Mouse (Mus musculus) heart, embryonic 13.5 days (tissue): ENCODE data around the gene Irf2bpl. TPM values are rescaled to one million over a fixed set of nuclear protein-coding genes. Genes with fewer than 3 reads are reported as not detected.

Experiments used
- ATAC-seq: fragments of 200-750 bp; cut with Nextera tagmentation; 2 replicates; pipeline ENCODE4 v1.8.0; 2017; ENCODE audit warnings: moderate TSS enrichment; ENCODE audit not compliant: insufficient number of reproducible peaks, low FRiP score, low TSS enrichment; ENCODE audit errors: extremely low read depth
- H3K27ac ChIP-seq: fragments of 300-500 bp; sonication (generic); replicated peaks from 2 replicates; pipeline ENCODE4 v1.5.1; 2015; ENCODE audit warnings: moderate library complexity, mild to moderate bottlenecking, inconsistent platforms
- H3K27me3 ChIP-seq: fragments of 300-500 bp; sonication (generic); replicated peaks from 2 replicates; pipeline ENCODE4 v1.6.1; 2015; ENCODE audit warnings: mild to moderate bottlenecking, inconsistent platforms
- H3K36me3 ChIP-seq: fragments of 300-500 bp; sonication (generic); 2 replicates; pipeline ENCODE4 v1.6.1; 2015; ENCODE audit warnings: mild to moderate bottlenecking, inconsistent platforms
- H3K4me1 ChIP-seq: fragments of 300-500 bp; sonication (generic); 2 replicates; pipeline ENCODE4 v1.6.1; 2015; ENCODE audit warnings: inconsistent platforms
- H3K4me2 ChIP-seq: fragments of 300-500 bp; sonication (generic); 2 replicates; pipeline ENCODE4 v1.6.1; 2015; ENCODE audit warnings: inconsistent platforms, mild to moderate bottlenecking, moderate library complexity
- H3K4me3 ChIP-seq: fragments of 300-500 bp; sonication (generic); 2 replicates; pipeline ENCODE4 v1.5.1; 2015; ENCODE audit warnings: moderate library complexity, mild to moderate bottlenecking, inconsistent platforms
- H3K9ac ChIP-seq: fragments of 300-500 bp; sonication (generic); 2 replicates; pipeline ENCODE4 v1.6.1; 2015; ENCODE audit warnings: inconsistent platforms, mild to moderate bottlenecking, moderate library complexity
- H3K9me3 ChIP-seq: fragments of 300-500 bp; sonication (generic); 2 replicates; pipeline ENCODE4 v1.6.1; 2016; ENCODE audit warnings: inconsistent platforms
- WGBS: fragments of 180-500 bp; shearing (Covaris S2); methylation state at CpG from one replicate; pipeline ENCODE4 v1.1.7; 2015; ENCODE audit warnings: mixed read lengths; 5-methylcytosine and 5-hydroxymethylcytosine counted together
- polyA plus RNA-seq: library from polyadenylated mRNA; unstranded; fragments of >200 nt; fragmentation: Nextera tagmentation; extraction: Ambion mirVana; gene quantifications from 2 replicates; pipeline ENCODE4 v1.2.1, GENCODE M21; 2015

Irf2bpl gene
- polyA plus RNA-seq: 32.7 and 34.1 TPM in 2 replicates

DNA sequence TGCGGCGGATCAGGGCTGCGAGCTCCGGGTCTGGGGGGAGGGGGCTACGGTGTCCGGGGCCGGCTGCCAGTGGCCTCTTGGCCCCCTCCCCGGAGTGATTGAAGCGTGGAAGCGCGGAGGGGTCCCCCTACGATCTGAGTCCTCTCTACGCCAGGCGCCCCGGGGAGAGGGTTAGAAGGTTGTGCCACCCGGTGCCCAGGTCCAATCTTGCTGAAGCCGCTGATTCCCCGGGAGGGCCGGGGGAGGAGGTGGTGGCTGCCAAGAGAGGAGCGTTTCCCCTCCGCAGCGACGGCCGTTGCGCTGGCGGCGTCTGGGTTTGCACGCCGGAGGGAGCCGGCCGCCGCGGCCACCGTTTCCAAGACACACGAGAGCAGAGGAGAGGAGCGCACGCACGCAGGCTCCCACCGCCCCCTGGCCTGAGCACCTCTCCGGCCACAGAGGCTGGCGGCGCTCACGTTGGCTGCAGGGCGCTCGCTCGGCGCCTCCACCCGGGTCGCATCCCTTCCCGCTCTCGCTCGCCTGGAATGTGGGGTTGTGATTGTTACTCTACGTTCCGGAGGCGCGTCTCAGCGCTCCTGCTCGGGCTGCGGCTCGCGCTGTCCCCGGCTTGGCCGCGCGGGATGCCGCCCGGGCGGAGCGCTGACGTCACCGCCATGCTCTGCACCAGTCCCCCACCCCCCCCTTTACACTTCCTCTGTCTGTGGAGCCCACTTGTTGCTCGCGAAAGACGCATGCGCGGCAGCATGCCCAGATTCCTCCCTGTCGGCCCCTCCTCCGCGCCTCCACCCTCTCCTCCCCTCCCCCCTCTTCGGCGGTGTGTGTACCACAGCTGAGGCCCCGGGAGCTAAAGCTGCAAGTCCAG is at the start of gene Irf2bpl:
TSS of gene Irf2bpl (minus strand) at position 602 of the 862 bp plus-strand sequence.
- Histone ChIP-seq H3K4me2 (peak within 1 kb of the TSS; percentile 95), H3K9me3 (no peaks in the 10 kb centered on the region), H3K27ac (peak within 1 kb of the TSS; percentile 100), H3K36me3 (peaks cover 19% of the 10 kb centered on the region), H3K27me3 (no peaks in the 10 kb centered on the region), H3K9ac (peak within 1 kb of the TSS; percentile 100), H3K4me1 (peaks cover 63% of the 10 kb centered on the region), H3K4me3 (peak within 1 kb of the TSS; percentile 90)
- peak; percentile 72 for ATAC-seq
- WGBS: under 1% methylated on average over 77 of the region's 82 CpGs

GRCm38 (mm10) chr12:86932575-86932952 is 48.0 kb upstream of the Irf2bpl start:
- H3K27ac ChIP-seq: no peak overlapping the region
- WGBS: 49% methylated on average over 6 of the region's 6 CpGs

DNA sequence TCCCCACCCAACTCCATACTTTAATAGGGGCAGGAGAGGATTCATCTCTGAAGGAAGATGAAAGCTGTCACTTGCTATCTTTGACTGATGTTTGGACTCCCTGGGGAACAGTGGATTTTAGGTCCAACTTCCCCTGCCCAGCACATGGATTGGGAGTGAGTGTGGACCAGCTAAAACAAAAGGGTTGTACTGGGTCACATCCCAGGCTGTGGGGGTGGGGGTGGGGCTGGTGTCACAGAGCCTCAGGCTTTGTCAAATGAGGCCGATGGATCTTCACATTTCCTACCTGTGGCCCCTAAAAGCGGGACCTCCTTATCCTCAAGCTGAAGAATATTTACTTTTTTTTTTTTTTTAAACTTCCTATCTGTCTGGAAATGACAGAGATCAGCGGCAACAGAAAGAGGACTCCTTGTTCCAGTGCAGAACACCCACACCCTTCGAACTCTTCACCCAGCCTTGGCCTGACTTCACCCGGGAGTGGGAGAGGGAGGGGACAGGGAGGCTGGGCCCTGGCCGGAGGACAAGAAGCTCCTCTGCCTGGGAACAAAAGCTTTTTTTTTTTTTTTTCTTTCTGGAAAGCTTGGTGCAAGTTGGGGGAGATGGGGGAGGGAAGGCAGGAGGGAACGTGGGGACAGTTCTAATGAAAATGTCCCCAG is 47.4 kb upstream of the Irf2bpl start:
- H3K4me3 ChIP-seq: no peak overlapping the region
- no peak overlapping the region for H3K4me2 ChIP-seq
- no peaks in the 10 kb centered on the region for H3K36me3 ChIP-seq
- WGBS: 15% methylated on average over 7 of the region's 7 CpGs
- no peak overlapping the region for H3K9ac ChIP-seq
- H3K9me3 ChIP-seq: peaks cover 11% of the 10 kb centered on the region; the same call in 1 of the 2 replicates
- H3K27me3 ChIP-seq: no peaks in the 10 kb centered on the region
- ATAC-seq: no peak; the same call in 1 of the 2 replicates
- H3K4me1 ChIP-seq: peaks cover 15% of the 10 kb centered on the region
- no peak overlapping the region for H3K27ac ChIP-seq

More at GRCm38 (mm10) chr12:86932575-86932952, 48.0 kb upstream of the Irf2bpl start:
- Histone ChIP-seq H3K9ac (no peak overlapping the region), H3K9me3 (peaks cover 11% of the 10 kb centered on the region; the same call in 1 of the 2 replicates), H3K27me3 (no peaks in the 10 kb centered on the region), H3K4me2 (no peak overlapping the region), H3K36me3 (no peaks in the 10 kb centered on the region), H3K4me3 (no peak overlapping the region), H3K4me1 (peaks cover 16% of the 10 kb centered on the region)
- no peak for ATAC-seq

GRCm38 (mm10) chr12:86930934-86931729 is 46.5 kb upstream of the Irf2bpl start:
- no peak overlapping the region for H3K9ac ChIP-seq
- H3K4me3 ChIP-seq: no peak overlapping the region
- no peaks in the 10 kb centered on the region for H3K36me3 ChIP-seq
- H3K9me3 ChIP-seq: peaks cover 11% of the 10 kb centered on the region; the same call in 1 of the 2 replicates
- no peak overlapping the region for H3K4me2 ChIP-seq
- no peak overlapping the region for H3K27ac ChIP-seq
- H3K27me3 ChIP-seq: no peaks in the 10 kb centered on the region
- peaks cover 12% of the 10 kb centered on the region for H3K4me1 ChIP-seq
- WGBS: 76% methylated on average over 6 of the region's 6 CpGs
- ATAC-seq: no peak

DNA sequence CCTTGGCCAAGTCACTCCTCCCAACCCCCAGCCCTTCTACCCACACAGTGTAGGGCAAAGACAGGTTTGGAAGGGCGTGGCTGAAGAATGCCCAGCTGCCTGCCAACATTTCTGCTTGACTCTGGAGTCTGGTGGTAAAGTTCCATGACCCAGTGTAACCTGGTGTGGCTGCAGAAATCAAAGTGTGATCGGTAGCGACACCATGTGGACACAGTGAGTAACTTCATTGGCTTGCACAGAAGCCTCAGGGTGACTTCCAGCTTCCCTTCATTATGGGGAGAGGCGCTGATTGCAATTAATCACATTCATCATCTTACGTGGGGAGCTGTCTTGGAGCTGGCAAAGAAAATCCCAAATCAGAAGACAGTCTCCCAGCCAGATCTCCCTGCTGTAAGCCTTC is 39.2 kb upstream of the Irf2bpl start:
- peak; percentile 67; the same call in 1 of the 2 replicates for ATAC-seq
- Histone ChIP-seq H3K9ac (no peak overlapping the region), H3K4me2 (no peak overlapping the region), H3K9me3 (peaks cover 8% of the 10 kb centered on the region; the same call in 1 of the 2 replicates), H3K27ac (no peak overlapping the region), H3K4me1 (peaks cover 10% of the 10 kb centered on the region), H3K4me3 (no peak overlapping the region), H3K27me3 (no peaks in the 10 kb centered on the region), H3K36me3 (no peaks in the 10 kb centered on the region)
- 9% methylated on average over 5 of the region's 5 CpGs for WGBS

DNA sequence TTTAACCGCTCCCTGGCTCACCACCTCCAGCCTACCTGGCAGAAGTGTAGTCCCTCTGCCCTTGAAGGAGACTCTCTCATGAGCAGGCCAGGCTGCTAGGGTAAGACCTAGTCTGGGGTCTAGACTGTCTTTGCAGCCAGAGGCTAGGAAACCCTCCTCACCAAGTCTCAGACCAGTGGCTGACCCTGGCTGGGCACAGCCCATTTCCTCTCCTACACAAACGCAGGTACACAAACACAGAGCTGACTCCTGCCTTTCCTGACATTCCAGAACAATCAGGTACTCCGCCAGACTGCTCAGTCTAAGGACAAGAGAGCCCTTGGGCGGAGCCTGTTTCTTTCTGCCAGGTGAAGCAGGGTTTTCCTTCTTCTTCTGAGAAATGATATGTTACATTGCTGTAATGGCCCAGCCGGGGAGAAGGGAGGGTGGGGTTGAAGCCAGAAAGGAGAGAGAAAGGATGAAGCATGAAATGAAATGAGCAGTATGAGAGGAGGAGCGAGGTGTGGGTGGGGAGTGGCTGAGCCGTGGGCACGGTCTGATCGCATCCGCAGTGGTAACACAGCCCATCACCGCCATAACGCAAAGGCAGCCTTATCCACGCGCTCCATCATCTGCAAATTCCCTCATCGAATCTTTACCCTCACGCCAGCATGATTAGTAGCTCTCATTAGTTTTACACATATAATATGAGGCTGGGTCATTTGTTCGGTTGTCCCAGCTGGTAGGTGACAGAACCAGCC is 34.6 kb upstream of the Irf2bpl start:
- Histone ChIP-seq H3K9me3 (no peaks in the 10 kb centered on the region), H3K36me3 (no peaks in the 10 kb centered on the region), H3K27me3 (no peaks in the 10 kb centered on the region), H3K4me3 (no peak overlapping the region), H3K27ac (0 out of 2 replicates have a peak overlapping the region, but pooled peaks have one; percentile 0), H3K4me2 (no peak overlapping the region), H3K9ac (peak overlapping the region; percentile 47; the same call in 1 of the 2 replicates), H3K4me1 (peaks cover 35% of the 10 kb centered on the region)
- whole genome bisulfite sequencing: 73% methylated on average over 17 of the region's 17 CpGs
- ATAC-seq: no peak

DNA sequence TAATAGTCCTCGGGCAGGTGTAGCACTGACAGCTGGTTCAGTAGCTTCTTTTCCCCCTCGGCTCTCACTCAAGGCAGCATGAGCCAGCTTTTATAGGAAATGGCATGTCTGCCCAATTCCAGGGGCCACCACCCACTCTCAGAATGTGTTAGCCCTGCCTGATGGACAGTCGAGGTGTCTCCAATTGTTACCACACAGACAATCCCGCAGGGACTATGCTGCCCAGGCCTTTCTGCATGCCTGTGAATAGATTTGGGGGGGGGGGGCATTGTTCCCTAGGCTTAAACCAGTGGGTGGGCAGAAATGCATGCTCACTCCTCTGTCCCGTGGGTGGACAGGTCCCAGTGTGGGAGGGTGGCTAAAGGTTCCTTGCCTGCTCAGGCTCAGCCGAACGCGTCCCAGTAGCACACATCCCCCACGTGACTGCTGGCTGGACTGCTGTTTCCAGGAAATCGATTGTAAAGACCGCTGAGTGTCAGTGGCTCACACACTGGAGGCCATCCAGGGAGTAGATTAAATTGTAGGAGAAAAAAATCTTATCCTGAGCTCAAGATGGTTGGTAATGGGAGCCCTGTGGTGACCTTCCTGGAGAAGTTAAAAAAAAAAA is 33.9 kb upstream of the Irf2bpl start:
- WGBS: 33% methylated on average over 11 of the region's 11 CpGs
- Histone ChIP-seq H3K4me3 (no peak overlapping the region), H3K4me1 (peaks cover 36% of the 10 kb centered on the region), H3K4me2 (0 out of 2 replicates have a peak overlapping the region, but pooled peaks have one; percentile 8), H3K9ac (peak overlapping the region; percentile 47; the same call in 1 of the 2 replicates), H3K36me3 (no peaks in the 10 kb centered on the region), H3K9me3 (no peaks in the 10 kb centered on the region), H3K27ac (0 out of 2 replicates have a peak overlapping the region, but pooled peaks have one; percentile 0), H3K27me3 (no peaks in the 10 kb centered on the region)
- ATAC-seq: no peak

GRCm38 (mm10) chr12:86916796-86917573 is 32.4 kb upstream of the Irf2bpl start:
- H3K9ac ChIP-seq: no peak overlapping the region
- no peaks in the 10 kb centered on the region for H3K27me3 ChIP-seq
- H3K9me3 ChIP-seq: no peaks in the 10 kb centered on the region
- no peak overlapping the region for H3K4me3 ChIP-seq
- WGBS: 64% methylated on average over 7 of the region's 7 CpGs
- no peak overlapping the region for H3K27ac ChIP-seq
- H3K36me3 ChIP-seq: no peaks in the 10 kb centered on the region
- no peak overlapping the region for H3K4me2 ChIP-seq
- H3K4me1 ChIP-seq: peaks cover 46% of the 10 kb centered on the region
- no peak for ATAC-seq

DNA sequence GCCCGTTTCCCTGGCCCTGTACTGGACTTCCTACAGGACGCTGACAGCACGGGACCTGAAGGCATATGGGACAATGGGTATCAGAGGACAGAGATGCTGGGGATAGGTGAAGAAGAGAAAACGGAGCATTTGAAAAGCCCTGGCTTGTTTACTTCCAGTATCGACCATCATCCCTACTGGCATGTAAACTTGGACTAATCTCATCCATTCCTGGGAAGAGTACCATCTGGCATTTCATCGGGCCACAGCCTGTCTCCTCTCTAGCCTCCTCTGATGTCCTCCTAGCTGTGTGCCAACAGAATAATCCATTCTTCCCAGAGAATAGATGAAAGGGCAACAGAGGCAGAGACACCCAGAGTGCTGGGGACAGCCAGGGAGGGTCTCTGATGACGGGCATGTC is 31.0 kb upstream of the Irf2bpl start:
- Histone ChIP-seq H3K9me3 (no peaks in the 10 kb centered on the region), H3K4me3 (no peak overlapping the region), H3K27ac (no peak overlapping the region), H3K4me2 (no peak overlapping the region), H3K4me1 (peaks cover 54% of the 10 kb centered on the region), H3K9ac (no peak overlapping the region), H3K27me3 (no peaks in the 10 kb centered on the region), H3K36me3 (no peaks in the 10 kb centered on the region)
- 61% methylated on average over 7 of the region's 7 CpGs for WGBS
- ATAC-seq: no peak
